Mouse (Mus musculus) liver, embryonic 11.5 days (tissue): Measurements from ENCODE around the gene Gm21762. TPM values are rescaled to one million over a fixed set of nuclear protein-coding genes. Genes with fewer than 3 reads are reported as not detected.
"Not testable (repeated sequence)": the region's sequence is repeated elsewhere in the genome, so short reads cannot be mapped to it uniquely, and the experiment has no call there.

Experiments used
- ATAC-seq: fragments of 200-750 bp; cut with Nextera tagmentation; replicated peaks from 2 replicates; pipeline ENCODE4 v1.8.0; 2017; ENCODE audit warnings: moderate number of reproducible peaks, mild to moderate bottlenecking, moderate TSS enrichment, moderate library complexity; ENCODE audit not compliant: low FRiP score
- DNase-seq: peaks from one replicate; pipeline ENCODE4 v3.0.0-alpha.2; 2017; ENCODE audit warnings: low spot score
- H3K27ac ChIP-seq: fragments of 300-500 bp; sonication (generic); 2 replicates; pipeline ENCODE4 v1.5.1; 2014; ENCODE audit warnings: mild to moderate bottlenecking, low read depth, low read length, control low read depth
- H3K27me3 ChIP-seq: fragments of 300-500 bp; sonication (generic); replicated peaks from 2 replicates; pipeline ENCODE4 v1.6.1; 2014; ENCODE audit warnings: low read length, mixed read lengths; ENCODE audit not compliant: control insufficient read depth, insufficient read depth
- H3K36me3 ChIP-seq: fragments of 300-500 bp; sonication (generic); 2 replicates; pipeline ENCODE4 v1.6.1; 2014; ENCODE audit warnings: mild to moderate bottlenecking, low read length, moderate library complexity, mixed read lengths; ENCODE audit not compliant: control insufficient read depth, insufficient read depth
- H3K4me1 ChIP-seq: fragments of 300-500 bp; sonication (generic); replicated peaks from 2 replicates; pipeline ENCODE4 v1.6.1; 2014; ENCODE audit warnings: low read length, mixed read lengths; ENCODE audit not compliant: control insufficient read depth, insufficient read depth
- H3K4me2 ChIP-seq: fragments of 300-500 bp; sonication (generic); 2 replicates; pipeline ENCODE4 v1.6.1; 2014; ENCODE audit warnings: mild to moderate bottlenecking, control low read depth, moderate library complexity
- H3K4me3 ChIP-seq: fragments of 300-500 bp; sonication (generic); 2 replicates; pipeline ENCODE4 v1.5.1; 2014; ENCODE audit warnings: low read depth, low read length, control low read depth
- H3K9ac ChIP-seq: fragments of 300-500 bp; sonication (generic); 2 replicates; pipeline ENCODE4 v1.6.1; 2014; ENCODE audit warnings: low read depth, low read length, control low read depth
- H3K9me3 ChIP-seq: fragments of 300-500 bp; sonication (generic); 2 replicates; pipeline ENCODE4 v1.6.1; 2016; ENCODE audit warnings: low read length, inconsistent platforms, mixed read lengths; ENCODE audit not compliant: control insufficient read depth
- WGBS: fragments of 180-500 bp; shearing (Covaris S2); extraction: QIAGEN DNeasy Blood & Tissue Kit; methylation state at CpG from one replicate; pipeline ENCODE4 v1.1.7; 2014; 5-methylcytosine and 5-hydroxymethylcytosine counted together
- polyA plus RNA-seq: library from polyadenylated mRNA; unstranded; fragments of >200 nt; fragmentation: Nextera tagmentation; extraction: Ambion mirVana; gene quantifications from 2 replicates; pipeline ENCODE4 v1.2.1, GENCODE M21; 2014

Gene Gm21762
- polyA plus RNA-seq, 1 experiment from 2014 or later = not detected

GRCm38 (mm10) chr13:120223012-120223659 is 7.4 kb upstream of the Gm21762 start:
- H3K36me3 ChIP-seq, ATAC-seq, H3K27ac ChIP-seq, DNase-seq, H3K4me2 ChIP-seq, H3K9ac ChIP-seq, H3K9me3 ChIP-seq, H3K4me3 ChIP-seq, H3K27me3 ChIP-seq, H3K4me1 ChIP-seq: not testable (repeated sequence)
- 96% methylated on average over 16 of the region's 25 CpGs for WGBS

- not testable (repeated sequence) for H3K27me3 ChIP-seq, ATAC-seq
- 74% methylated on average over 5 of the region's 5 CpGs for WGBS
These were observed 5.2 kb upstream of the Gm21762 start for GRCm38 (mm10) chr13:120220922-120221321.

GRCm38 (mm10) chr13:120196189-120196821 is 19.4 kb downstream of the Gm21762 start:
- ATAC-seq, H3K9me3 ChIP-seq, H3K4me2 ChIP-seq, H3K27me3 ChIP-seq, H3K9ac ChIP-seq, H3K36me3 ChIP-seq, H3K27ac ChIP-seq, H3K4me1 ChIP-seq, DNase-seq, H3K4me3 ChIP-seq: not testable (repeated sequence)
- 68% methylated on average over 6 of the region's 8 CpGs for WGBS

More at GRCm38 (mm10) chr13:120220922-120221321, 5.2 kb upstream of the Gm21762 start:
- not testable (repeated sequence) for DNase-seq, H3K4me3 ChIP-seq, H3K9ac ChIP-seq, H3K27ac ChIP-seq, H3K36me3 ChIP-seq, H3K4me2 ChIP-seq, H3K9me3 ChIP-seq, H3K4me1 ChIP-seq

- DNase-seq, H3K27ac ChIP-seq, H3K36me3 ChIP-seq, ATAC-seq, H3K9me3 ChIP-seq, H3K4me3 ChIP-seq, H3K9ac ChIP-seq, H3K4me2 ChIP-seq, H3K4me1 ChIP-seq, H3K27me3 ChIP-seq: not testable (repeated sequence)
- 62% methylated on average over 4 of the region's 4 CpGs for WGBS
These were observed 43.6 kb downstream of the Gm21762 start, which contains the start of gene Gm21818 for GRCm38 (mm10) chr13:120172133-120172532. Gene Gm21818 (plus strand): TSS chr13:120172433.

- ATAC-seq, H3K4me3 ChIP-seq, DNase-seq, H3K4me1 ChIP-seq, H3K4me2 ChIP-seq, H3K9ac ChIP-seq, H3K36me3 ChIP-seq, H3K9me3 ChIP-seq, H3K27ac ChIP-seq, H3K27me3 ChIP-seq: not testable (repeated sequence)
- WGBS = 50% methylated on average over 5 of the region's 5 CpGs
These were observed 47.4 kb downstream of the Gm21762 start for GRCm38 (mm10) chr13:120168301-120168700.

Other genes with a start within 250 kb of the Gm21762 start
- gene Gm36079, start 188.9 kb downstream of the Gm21762 start, polyA plus RNA-seq = not detected in 2 replicates
- gene Gm21188, start 163.8 kb downstream of the Gm21762 start, polyA plus RNA-seq = not detected in 2 replicates
- gene Gm20767, start 75.7 kb downstream of the Gm21762 start, polyA plus RNA-seq = not detected in 2 replicates
- not detected in 2 replicates for gene Gm21818, start 43.5 kb downstream of the Gm21762 start, polyA plus RNA-seq
- not detected in 2 replicates for gene Gm21731, start 23.2 kb upstream of the Gm21762 start, polyA plus RNA-seq
- gene AF067061, start 47.2 kb upstream of the Gm21762 start, polyA plus RNA-seq = not detected in 2 replicates
- gene BC147527, start 84.4 kb upstream of the Gm21762 start, polyA plus RNA-seq = 0.22 and 0.40 TPM in 2 replicates
- gene Tcstv3, start 100.9 kb upstream of the Gm21762 start, polyA plus RNA-seq = not detected in 2 replicates